Mouse (Mus musculus) adrenal gland, postnatal 36 days (tissue): Measurements from ENCODE around the gene Tas2r135. TPM values are rescaled to one million over a fixed set of nuclear protein-coding genes. Genes with fewer than 3 reads are reported as not detected.

Experiments
- DNase-seq, 2 experiments: peaks; one replicate each; pipeline ENCODE4 v3.0.0; 2021; ENCODE audit warnings: mixed read lengths in 1 of 2
- total RNA-seq, 2 experiments: library from RNA; stranded (reverse); gene quantifications; 2 replicates each; pipeline ENCODE4 v1.2.3; 2021

The Tas2r135 gene
- total RNA-seq, 2 experiments from 2014 or later = 1.3 to 6.4 TPM

- DNase-seq = no peak
Measured at GRCm38 (mm10) chr6:42426337-42426736, 21.1 kb downstream of the Tas2r135 start.

DNA sequence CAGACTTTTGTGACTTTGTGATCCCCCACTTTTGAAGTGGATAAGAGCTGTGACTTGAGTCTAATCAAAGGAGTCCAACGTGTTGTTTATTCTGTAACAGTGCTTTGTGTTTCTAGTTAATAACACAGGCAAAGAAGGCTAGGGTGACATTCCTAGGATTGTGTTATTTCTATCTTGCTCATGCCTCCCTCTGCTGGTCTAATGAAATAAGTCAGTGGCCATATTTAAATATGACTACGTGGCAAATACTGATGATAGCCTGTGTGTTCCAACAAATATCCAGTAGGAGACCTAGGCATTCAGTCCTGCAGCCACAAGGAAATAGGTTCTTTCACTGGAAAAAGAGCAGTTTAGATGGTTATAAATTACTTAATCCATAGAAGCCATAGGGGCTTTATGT is 28.3 kb downstream of the Tas2r135 start:
- peak in 1 of 2 experiments; percentile 15 for DNase-seq

DNA sequence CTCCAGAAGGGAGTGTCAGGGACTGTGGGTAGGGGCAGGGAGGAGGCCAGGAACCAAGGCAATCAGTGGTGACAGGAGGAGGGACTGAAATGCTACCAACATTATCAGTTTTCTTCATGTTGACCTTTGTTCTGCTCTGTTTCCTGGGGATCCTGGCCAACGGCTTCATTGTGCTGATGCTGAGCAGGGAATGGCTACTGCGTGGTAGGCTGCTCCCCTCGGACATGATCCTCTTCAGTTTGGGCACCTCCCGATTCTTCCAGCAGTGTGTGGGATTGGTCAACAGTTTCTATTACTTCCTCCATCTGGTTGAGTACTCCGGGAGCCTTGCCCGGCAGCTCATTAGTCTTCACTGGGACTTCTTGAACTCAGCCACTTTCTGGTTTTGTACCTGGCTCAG is 29.2 kb downstream of the Tas2r135 start, which contains the start of gene Tas2r126:
TSS of gene Tas2r126 (plus strand) at position 90 of the 400 bp plus-strand sequence.
- no peak for DNase-seq

DNA sequence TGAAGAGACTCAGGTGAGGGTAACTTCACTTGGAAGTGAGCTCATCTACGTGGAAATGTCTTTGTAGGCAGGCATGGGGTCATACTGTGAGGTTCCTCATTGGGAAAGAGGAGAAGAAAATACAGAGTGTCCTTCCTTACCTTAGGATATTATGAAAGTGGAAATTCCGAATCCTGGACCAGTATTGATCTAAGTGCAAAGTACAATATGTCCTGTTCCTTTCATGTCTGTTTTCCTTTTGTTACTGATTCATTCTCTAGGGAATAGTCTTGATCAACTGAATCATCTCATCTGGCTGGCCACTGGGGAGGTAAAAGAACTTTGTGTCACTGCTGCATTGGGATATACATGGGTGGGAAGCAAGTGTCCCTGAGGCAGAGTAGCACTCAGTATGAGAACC is 30.3 kb downstream of the Tas2r135 start:
- no peak for DNase-seq

DNA sequence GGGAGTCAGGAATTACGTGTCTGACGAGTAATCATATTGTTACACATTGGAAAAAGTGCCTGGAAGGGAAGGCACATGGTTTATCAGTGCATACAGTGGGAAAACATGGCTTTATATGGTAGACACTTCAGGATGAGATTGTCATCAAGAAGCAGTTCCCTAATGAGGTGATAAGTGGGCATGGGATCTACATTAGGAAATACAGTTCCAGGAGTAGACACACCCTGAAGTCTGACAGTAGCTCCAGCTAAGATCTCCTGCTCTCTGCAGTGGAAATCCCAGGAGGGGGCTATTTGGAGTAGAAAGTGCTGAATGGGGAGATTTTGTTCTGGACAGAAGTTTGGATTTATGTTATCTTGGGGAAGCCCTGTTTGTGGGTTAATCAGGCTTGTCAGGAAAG is 36.2 kb downstream of the Tas2r135 start:
- DNase-seq = no peak

DNA sequence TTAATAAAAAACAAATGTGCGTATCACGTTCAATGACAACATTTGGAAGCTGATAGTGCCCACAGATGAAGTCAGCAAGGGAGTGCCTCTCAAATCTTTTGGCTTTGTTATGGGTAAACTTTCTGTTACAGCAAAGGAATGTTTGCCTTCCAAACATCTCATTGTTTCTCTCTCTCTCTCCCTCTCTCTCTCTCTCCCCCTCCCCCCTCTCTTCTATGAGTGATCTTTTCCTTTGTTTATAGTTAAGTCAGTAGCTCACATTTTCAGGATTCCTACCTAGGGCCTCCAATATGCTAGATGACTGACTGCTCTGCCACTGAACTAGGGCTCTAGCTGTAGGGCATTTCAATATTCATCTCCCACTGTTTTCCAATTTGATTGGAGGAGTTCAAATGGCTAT is 39.3 kb downstream of the Tas2r135 start:
- no peak for DNase-seq

GRCm38 (mm10) chr6:42447381-42447780 is 42.1 kb downstream of the Tas2r135 start:
- no peak for DNase-seq

Other genes starting within 250 kb of the Tas2r135 start
- not detected for gene Tas2r144, start 190.1 kb upstream of the Tas2r135 start, total RNA-seq
- gene Gstk1, start 159.5 kb upstream of the Tas2r135 start, total RNA-seq = 100 to 1,000 TPM in 1 of 2 experiments, 10 to 100 TPM in 1; 71.9 to 345 TPM
- gene Tmem139, start 143.5 kb upstream of the Tas2r135 start, total RNA-seq = 1 to 10 TPM in 1 of 2 experiments, not detected in 1; 2.4 TPM
- 10 to 100 TPM; 17.8 to 20.6 TPM for gene Casp2, start 140.4 kb upstream of the Tas2r135 start, total RNA-seq
- under 1 TPM in 1 of 2 experiments, not detected in 1; 0.20 TPM for gene Clcn1, start 118.7 kb upstream of the Tas2r135 start, total RNA-seq
- under 1 TPM; 0.23 to 0.60 TPM for gene Fam131b, start 80.8 kb upstream of the Tas2r135 start, total RNA-seq
- gene Zyx, start 55.8 kb upstream of the Tas2r135 start, total RNA-seq = 100 to 1,000 TPM; 107 to 144 TPM
- under 1 TPM; 0.46 to 0.49 TPM for gene Epha1, start 32.2 kb upstream of the Tas2r135 start, total RNA-seq
- gene Tas2r143, start 5.2 kb upstream of the Tas2r135 start, total RNA-seq = 1 to 10 TPM; 2.3 to 5.9 TPM
- 1 to 10 TPM in 1 of 2 experiments, not detected in 1; 3.7 TPM for gene Tas2r126, start 29.1 kb downstream of the Tas2r135 start, total RNA-seq
- not detected for gene Olfr458, start 59.8 kb downstream of the Tas2r135 start, total RNA-seq
- gene Olfr457, start 70.9 kb downstream of the Tas2r135 start, total RNA-seq = not detected
- not detected for gene Olfr456, start 81.8 kb downstream of the Tas2r135 start, total RNA-seq
- not detected for gene Olfr455, start 142.2 kb downstream of the Tas2r135 start, total RNA-seq
- not detected for gene Tcaf3, start 192.3 kb downstream of the Tas2r135 start, total RNA-seq
- 10 to 100 TPM in 1 of 2 experiments, 1 to 10 TPM in 1; 9.4 to 13.7 TPM for gene Tcaf2, start 239.8 kb downstream of the Tas2r135 start, total RNA-seq